Mouse (Mus musculus) liver, embryonic 14.5 days (tissue): ENCODE results near the gene Obscn.

Source experiments
- CTCF ChIP-seq: IDR thresholded peaks from 2 replicates; pipeline ENCODE4 v1.5.1; 2016; ENCODE audit warnings: antibody characterized with exemption, low read depth, control low read depth
- EP300 ChIP-seq: IDR thresholded peaks from 2 replicates; pipeline ENCODE4 v1.6.1; 2016; ENCODE audit warnings: antibody characterized with exemption, low read depth

- TF ChIP-seq CTCF = no peak
- no peak for TF ChIP-seq EP300
Measured at GRCm38 (mm10) chr11:59159099-59159498, 22.9 kb upstream of the Obscn start.
